Mouse (Mus musculus): ENCODE measurements around the gene Pwwp2b. TPM values are rescaled to one million over a fixed set of nuclear protein-coding genes. Genes with fewer than 3 reads are reported as not detected.

The Pwwp2b gene
- polyA plus RNA-seq, 1 experiment = not detected

GRCm38 (mm10) chr7:139266886-139267870, 18.9 kb downstream of the Pwwp2b start:
- TF ChIP-seq GATA1 (IDR thresholded peaks at IDR 0.05; ENCODE audit: low read length) = no peak

GRCm38 (mm10) chr7:139270738-139271137, 22.5 kb downstream of the Pwwp2b start:
- TF ChIP-seq GATA1 (IDR thresholded peaks at IDR 0.05; ENCODE audit: low read length) = no peak

- TF ChIP-seq GATA1 (IDR thresholded peaks at IDR 0.05; ENCODE audit: low read length) = no peak
These were observed 23.6 kb downstream of the Pwwp2b start for GRCm38 (mm10) chr7:139271871-139272270.

- TF ChIP-seq GATA1 (IDR thresholded peaks at IDR 0.05; ENCODE audit: low read length) = no peak
These were observed 24.5 kb downstream of the Pwwp2b start for GRCm38 (mm10) chr7:139272639-139273396.

DNA sequence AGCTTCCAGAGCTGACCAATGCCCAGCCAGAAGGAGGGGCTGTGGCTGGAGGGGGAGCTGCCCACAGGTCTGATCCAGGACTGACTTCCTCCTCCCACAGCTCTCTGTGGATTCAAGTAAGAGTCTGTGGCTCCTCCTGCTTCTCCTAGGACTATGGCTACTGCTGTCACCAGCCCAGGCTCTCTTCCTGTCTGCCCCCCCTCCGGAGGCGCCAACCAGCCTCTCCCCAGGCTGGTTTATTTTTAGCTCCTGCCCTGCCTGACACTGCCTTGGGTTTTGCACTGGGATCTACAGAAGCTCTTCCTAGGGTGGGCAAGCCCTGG, 25.1 kb downstream of the Pwwp2b start:
- TF ChIP-seq GATA1 (IDR thresholded peaks at IDR 0.05; ENCODE audit: low read length) = no peak

GRCm38 (mm10) chr7:139275586-139275985, 27.3 kb downstream of the Pwwp2b start:
- TF ChIP-seq GATA1 (IDR thresholded peaks at IDR 0.05; ENCODE audit: low read length) = no peak

DNA sequence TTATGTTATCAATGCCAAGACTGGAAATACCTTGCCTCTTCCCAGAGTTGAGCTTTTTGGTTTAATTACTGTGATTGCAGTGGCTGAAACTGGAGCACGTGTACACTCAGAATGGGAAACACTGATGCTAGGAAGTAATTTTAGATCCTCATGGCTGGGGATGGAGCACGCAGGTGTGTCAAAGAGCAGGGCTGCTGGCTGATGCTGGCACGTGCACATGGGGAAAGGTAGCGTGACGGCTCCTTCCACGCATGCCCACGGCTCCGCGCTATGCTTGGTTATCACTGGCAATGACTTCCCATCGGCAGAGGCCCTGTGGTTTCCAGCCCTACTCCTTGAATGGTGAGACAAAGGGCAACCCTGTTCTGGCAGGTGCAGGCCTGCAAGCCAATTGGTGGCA, 27.9 kb downstream of the Pwwp2b start:
- TF ChIP-seq GATA1 (IDR thresholded peaks at IDR 0.05; ENCODE audit: low read length) = no peak

DNA sequence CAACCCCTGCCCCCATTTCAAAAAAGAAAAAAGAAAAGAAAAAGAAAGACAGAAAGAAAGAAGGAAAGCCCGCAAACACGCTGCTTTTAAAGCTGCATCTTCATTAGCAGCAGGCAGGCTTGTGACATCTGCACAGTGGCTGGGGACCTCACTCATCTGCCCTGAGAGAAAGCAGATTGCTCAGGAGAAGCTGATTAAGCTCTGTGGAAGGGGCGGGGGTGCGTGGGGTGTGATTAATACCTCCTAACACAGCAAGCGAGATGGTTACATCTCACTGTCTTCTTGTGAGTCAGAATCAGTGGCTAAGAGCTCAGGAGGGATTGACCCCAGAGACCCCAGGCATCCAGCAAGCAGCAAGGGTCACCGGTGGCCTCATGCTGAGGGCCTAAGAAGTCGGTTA, 29.3 kb downstream of the Pwwp2b start:
- no peak for TF ChIP-seq GATA1 (IDR thresholded peaks at IDR 0.05; ENCODE audit: low read length)

- TF ChIP-seq GATA1 (IDR thresholded peaks at IDR 0.05; ENCODE audit: low read length) = no peak
These were observed 31.3 kb downstream of the Pwwp2b start for GRCm38 (mm10) chr7:139279571-139279970.

DNA sequence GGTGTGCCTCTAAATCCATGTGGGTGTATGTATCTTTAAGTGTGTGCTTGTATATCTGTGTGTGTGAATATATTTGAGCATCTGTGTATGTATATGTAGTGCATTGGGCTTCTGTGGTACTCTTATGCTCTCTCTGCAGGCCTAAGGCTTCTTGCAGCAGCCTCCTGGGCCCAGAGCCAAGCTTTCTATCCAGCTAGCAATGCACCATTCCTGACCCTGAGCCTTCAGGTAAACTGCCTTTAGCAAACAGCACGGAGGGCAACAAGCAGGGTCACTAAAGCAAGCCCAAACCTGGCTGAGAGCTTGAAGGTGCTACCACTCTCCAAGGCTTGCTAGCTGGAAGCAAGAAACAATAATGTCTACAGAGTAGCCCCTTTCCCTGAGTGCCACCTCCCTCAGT, 31.8 kb downstream of the Pwwp2b start:
- TF ChIP-seq GATA1 (IDR thresholded peaks at IDR 0.05; ENCODE audit: low read length) = no peak

DNA sequence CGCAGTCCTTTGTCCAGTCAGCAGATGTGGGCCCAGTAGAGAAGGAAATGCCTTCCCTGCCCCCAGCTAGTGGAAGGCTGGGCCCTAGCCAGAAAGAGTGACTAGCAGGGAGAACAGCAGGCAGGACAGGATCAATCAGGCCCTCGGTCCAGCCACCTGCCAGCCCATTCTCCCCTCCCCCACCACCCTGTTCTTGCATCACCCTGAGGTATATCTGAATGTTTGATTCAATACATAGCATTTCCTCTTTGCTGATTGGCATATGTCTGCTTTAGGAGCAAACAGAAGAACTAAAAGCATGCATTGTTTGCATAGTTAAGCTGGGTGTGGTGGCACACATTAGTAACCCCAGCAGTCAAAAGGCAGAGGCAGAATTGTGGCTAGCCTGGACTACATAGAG, 32.9 kb downstream of the Pwwp2b start:
- TF ChIP-seq GATA1 (IDR thresholded peaks at IDR 0.05; ENCODE audit: low read length) = no peak

- TF ChIP-seq GATA1 (IDR thresholded peaks at IDR 0.05; ENCODE audit: low read length) = no peak
These were observed 33.8 kb downstream of the Pwwp2b start for GRCm38 (mm10) chr7:139282037-139282436.

DNA sequence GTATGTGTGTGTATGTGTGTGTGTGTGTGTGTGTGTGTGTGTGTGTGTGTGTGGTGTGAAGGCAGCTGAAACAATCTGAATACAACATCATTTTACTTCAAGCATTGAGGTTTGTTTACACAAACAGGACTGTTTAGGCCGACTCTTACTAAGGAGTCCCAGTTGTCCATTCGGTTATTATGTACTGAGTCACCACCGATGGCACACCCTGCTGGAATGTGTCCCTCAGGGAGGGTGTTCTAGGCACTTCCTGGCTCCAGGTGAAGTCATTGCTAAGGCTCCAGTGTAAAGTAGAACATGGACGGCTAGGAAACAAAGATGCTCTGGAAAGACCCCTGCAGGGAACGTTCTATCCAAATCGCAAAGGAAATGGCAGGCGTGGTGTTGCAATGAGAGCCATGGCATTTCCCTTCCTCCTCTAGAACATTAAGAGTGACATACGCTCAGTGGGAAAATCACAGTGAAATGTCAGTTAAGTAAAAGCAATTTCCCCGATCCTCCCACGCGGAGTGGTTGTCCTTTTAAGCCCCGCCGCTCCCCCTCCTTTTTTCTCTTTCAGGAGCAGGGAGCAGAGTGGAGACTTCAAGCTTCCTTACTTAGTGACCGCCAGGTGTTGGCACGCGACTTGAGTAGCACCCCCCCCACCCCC, 37.1 kb downstream of the Pwwp2b start:
- no peak for TF ChIP-seq GATA1 (IDR thresholded peaks at IDR 0.05; ENCODE audit: low read length)

DNA sequence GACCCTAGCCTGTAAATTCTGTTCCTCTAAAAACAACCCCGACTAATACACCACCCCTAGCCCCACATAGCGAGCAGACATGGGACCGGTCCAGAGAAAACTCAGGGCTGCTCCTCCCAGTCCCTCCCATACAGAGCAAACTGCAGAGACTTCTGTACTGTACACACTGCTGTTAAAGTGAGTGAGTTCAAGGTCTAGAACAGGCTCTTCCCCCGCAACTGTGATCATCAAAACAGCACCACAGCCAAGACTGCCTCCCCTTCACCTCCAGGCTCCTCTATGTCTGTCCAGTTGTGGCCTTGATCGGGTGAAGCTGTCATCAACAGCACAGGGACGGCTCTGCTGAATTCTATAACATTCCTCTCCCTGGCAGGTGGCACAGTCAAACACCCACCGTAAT, 40.3 kb downstream of the Pwwp2b start:
- TF ChIP-seq GATA1 (IDR thresholded peaks at IDR 0.05; ENCODE audit: low read length) = no peak

DNA sequence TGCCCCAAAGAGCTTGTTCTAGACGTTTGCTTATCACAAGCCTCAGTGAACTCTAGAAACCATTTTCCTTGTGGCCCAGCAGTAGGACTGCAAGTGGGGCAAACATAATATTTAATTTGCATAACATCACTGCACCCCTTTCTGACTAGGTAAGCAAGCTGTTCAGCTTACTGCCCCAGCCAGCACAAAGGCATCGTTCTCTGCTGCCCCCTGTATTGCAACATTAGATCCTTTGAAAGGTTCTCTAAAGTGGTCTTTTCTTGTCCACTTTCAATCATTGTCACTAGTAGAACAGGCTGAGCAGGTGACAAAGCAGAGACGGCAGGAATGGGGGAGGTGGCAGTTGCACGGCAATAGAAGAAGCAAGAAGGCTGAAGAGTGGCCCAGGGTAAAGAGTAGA, 45.1 kb downstream of the Pwwp2b start:
- TF ChIP-seq GATA1 (IDR thresholded peaks at IDR 0.05; ENCODE audit: low read length) = no peak

- no peak for TF ChIP-seq GATA1 (IDR thresholded peaks at IDR 0.05; ENCODE audit: low read length)
These were observed 45.8 kb downstream of the Pwwp2b start for GRCm38 (mm10) chr7:139294076-139294475.
